Mouse (Mus musculus) stomach, embryonic 16.5 days (tissue): ENCODE data around the gene Entpd3. TPM values are rescaled to one million over a fixed set of nuclear protein-coding genes. Genes with fewer than 3 reads are reported as not detected.

Source experiments
- ATAC-seq: fragments of 200-750 bp; cut with Nextera tagmentation; 2 replicates; pipeline ENCODE4 v1.8.0; 2017; ENCODE audit warnings: moderate number of reproducible peaks, moderate TSS enrichment; ENCODE audit not compliant: insufficient read depth, low FRiP score
- H3K27ac ChIP-seq: fragments of 300-500 bp; sonication (generic); 2 replicates; pipeline ENCODE4 v1.5.1; 2014; ENCODE audit warnings: low read length
- H3K27me3 ChIP-seq: fragments of 300-500 bp; sonication (generic); 2 replicates; pipeline ENCODE4 v1.6.1; 2014; ENCODE audit warnings: low read length, control low read depth, mixed read lengths; ENCODE audit not compliant: control insufficient read depth, insufficient read depth
- H3K36me3 ChIP-seq: fragments of 300-500 bp; sonication (generic); 2 replicates; pipeline ENCODE4 v1.6.1; 2014; ENCODE audit warnings: low read length; ENCODE audit not compliant: control insufficient read depth, insufficient read depth
- H3K4me1 ChIP-seq: fragments of 300-500 bp; sonication (generic); 2 replicates; pipeline ENCODE4 v1.6.1; 2014; ENCODE audit warnings: low read length, control low read depth, mixed read lengths; ENCODE audit not compliant: control insufficient read depth, insufficient read depth
- H3K4me2 ChIP-seq: fragments of 300-500 bp; sonication (generic); 2 replicates; pipeline ENCODE4 v1.6.1; 2014; ENCODE audit warnings: low read depth, low read length, mixed read lengths
- H3K4me3 ChIP-seq: fragments of 300-500 bp; sonication (generic); replicated peaks from 2 replicates; pipeline ENCODE4 v1.5.1; 2014; ENCODE audit warnings: mild to moderate bottlenecking, low read length
- H3K9ac ChIP-seq: fragments of 300-500 bp; sonication (generic); 2 replicates; pipeline ENCODE4 v1.6.1; 2014; ENCODE audit warnings: low read length
- H3K9me3 ChIP-seq: fragments of 300-500 bp; sonication (generic); replicated peaks from 2 replicates; pipeline ENCODE4 v1.6.1; 2016; ENCODE audit warnings: low read length, control low read depth; ENCODE audit not compliant: control insufficient read depth
- WGBS: fragments of 180-500 bp; shearing (Covaris S2); extraction: QIAGEN DNeasy Blood & Tissue Kit; methylation state at CpG from one replicate; pipeline ENCODE4 v1.1.7; 2014; 5-methylcytosine and 5-hydroxymethylcytosine counted together
- polyA plus RNA-seq: library from polyadenylated mRNA; unstranded; fragments of >200 nt; fragmentation: Nextera tagmentation; extraction: Ambion mirVana; gene quantifications from 2 replicates; pipeline ENCODE4 v1.2.1, GENCODE M21; 2015

The Entpd3 gene
- polyA plus RNA-seq: 5.4 and 5.6 TPM in 2 replicates

DNA sequence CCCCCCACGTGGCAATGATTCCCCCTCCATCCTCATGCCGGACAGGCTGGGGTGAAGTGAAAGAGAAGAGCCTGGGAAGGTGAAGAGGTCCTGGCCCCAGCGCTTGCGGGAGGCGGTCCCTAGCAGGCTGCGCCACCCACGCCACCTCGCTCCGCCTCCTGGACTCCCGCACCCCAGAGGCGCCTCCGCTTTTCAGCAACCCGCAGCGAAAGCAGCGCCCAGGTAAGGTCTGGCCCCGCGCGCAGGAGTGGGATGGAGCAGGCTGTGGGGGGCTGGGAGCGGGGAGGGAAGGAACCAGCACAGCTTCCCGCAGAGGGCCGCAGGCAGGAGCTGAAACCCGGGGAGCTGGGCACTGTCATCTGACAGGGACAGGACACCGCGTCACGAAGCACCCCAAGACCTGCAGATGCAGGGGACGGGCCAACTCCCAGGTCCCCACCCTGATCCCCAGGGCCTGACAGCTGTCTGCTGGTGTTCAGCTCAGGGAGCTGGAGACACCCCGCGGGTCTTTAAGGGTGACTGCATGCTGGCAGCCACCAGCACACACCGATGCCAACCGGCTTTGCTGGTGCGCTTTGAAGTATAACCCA is at the start of gene Entpd3:
Gene Entpd3 (plus strand): TSS at position 157 of the 590 bp plus-strand sequence.
- Histone ChIP-seq H3K36me3 (no peaks in the 10 kb centered on the region), H3K9ac (peak within 1 kb of the TSS; percentile 70), H3K4me2 (peak within 1 kb of the TSS; percentile 79), H3K27ac (peak within 1 kb of the TSS; percentile 46; the same call in 1 of the 2 replicates), H3K4me1 (no peaks in the 10 kb centered on the region; the same call in 1 of the 2 replicates), H3K9me3 (no peaks in the 10 kb centered on the region), H3K27me3 (0 out of 2 replicates have a peak, but pooled peaks cover 2% of the 10 kb centered on the region), H3K4me3 (peak within 1 kb of the TSS; percentile 52)
- 1% methylated on average over 31 of the region's 31 CpGs for WGBS
- no peak for ATAC-seq

DNA sequence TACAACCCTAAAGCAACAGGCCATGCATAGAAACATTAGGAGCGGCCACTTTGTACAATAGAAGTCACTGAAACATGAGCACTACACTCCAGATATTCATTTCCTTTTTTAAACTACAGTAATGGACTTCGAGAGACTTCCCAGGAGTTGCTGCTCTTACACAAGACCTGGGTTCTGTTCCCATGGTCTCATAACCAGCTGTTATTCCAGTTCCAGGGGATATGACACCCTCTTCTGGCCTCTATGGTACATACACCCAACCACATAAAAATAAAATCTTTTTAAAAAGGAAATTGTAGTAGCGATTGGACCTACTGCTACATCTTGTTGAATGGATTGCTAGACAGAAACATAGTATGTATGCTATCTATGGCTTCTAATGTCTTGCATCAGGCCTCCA is 48.1 kb upstream of the Entpd3 start:
- no peak overlapping the region; the same call in 1 of the 2 replicates for H3K9ac ChIP-seq
- WGBS: 77% methylated on average over 3 of the region's 3 CpGs

DNA sequence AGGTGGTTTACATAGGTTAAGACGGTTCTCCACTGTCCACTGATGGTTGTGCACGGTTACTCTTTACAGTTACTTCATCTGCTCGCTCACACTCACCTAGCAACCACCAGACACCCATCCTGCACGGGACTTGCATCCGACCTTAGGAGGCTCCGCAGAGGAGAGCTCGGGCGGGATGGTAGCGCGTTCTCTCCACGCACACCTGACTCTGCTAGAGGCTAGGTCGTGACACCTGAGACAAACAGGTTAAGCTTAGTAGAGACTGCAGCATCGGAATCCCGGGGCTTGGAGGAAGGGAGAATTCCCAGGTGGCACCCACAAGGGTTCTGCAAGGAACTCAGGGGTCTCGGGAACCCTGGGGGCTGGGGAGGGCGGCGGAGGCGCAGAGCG is 47.6 kb upstream of the Entpd3 start, which contains the start of gene Eif1b:
Gene Eif1b (plus strand): TSS at position 223 of the 390 bp plus-strand sequence.
- peaks cover 9% of the 10 kb centered on the region for H3K4me1 ChIP-seq
- no peaks in the 10 kb centered on the region for H3K27me3 ChIP-seq
- peak within 1 kb of the TSS; percentile 92 for H3K27ac ChIP-seq
- H3K4me2 ChIP-seq: peak within 1 kb of the TSS; percentile 84
- ATAC-seq: peak; percentile 7
- peak within 1 kb of the TSS; percentile 100 for H3K4me3 ChIP-seq
- H3K36me3 ChIP-seq: peaks cover 17% of the 10 kb centered on the region
- 3% methylated on average over 19 of the region's 19 CpGs for WGBS
- no peaks in the 10 kb centered on the region for H3K9me3 ChIP-seq
- H3K9ac ChIP-seq: peak within 1 kb of the TSS; percentile 99

More for the DNA sequence above, 48.1 kb upstream of the Entpd3 start:
- Histone ChIP-seq H3K36me3 (peaks cover 17% of the 10 kb centered on the region), H3K27ac (no peak overlapping the region), H3K9me3 (no peaks in the 10 kb centered on the region), H3K4me1 (peaks cover 9% of the 10 kb centered on the region), H3K27me3 (no peaks in the 10 kb centered on the region), H3K4me2 (peak overlapping the region; percentile 84), H3K4me3 (peak overlapping the region; percentile 100)
- ATAC-seq: no peak

DNA sequence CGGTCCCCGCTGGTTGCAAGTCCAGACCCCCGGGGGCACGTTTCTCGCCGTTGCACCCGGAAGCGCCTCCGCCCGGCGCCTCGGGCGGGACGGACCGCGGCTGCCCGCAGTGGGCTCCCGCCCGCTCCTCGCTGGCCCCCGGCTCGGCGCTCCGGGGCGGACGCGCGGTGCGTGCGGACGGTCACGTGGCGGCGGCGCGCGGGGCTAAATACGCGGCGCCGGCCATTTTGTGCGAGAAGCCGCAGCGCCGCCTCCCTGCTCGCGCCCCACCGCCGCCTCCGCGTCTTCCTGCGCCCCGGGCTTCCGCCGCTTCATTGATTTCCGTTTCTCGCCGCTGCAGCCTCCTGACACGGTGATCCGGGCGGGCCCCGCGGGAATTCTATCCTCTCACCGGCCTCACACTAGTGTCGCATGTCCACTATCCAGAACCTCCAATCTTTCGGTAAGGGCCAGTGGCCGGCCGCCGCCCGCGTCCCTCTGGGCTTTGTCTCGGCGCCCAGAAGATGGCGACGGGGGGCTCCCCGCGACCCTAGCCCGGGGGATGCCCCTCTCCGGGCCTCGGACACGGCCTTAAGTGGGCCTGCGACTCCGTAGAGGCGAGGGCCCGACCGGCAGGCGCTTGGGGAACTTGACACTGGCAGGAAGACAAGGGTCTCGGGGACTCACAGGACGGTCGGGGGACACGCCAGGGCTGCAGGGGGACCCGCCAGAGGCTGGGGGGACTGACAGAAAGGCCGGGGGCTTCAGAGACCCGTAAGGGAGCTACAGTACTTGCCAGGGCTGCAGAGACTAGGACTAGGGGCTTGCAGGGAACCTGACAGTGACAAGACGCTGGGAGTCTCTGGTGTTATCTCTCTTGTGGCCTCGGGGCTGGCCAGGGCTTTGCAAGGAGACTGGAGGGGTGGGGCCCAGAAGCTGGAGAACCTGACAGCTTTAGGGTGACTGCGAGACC is 46.9 kb upstream of the Entpd3 start:
- ATAC-seq: peak; percentile 87
- peak overlapping the region; percentile 92 for H3K27ac ChIP-seq
- H3K4me3 ChIP-seq: peak overlapping the region; percentile 100
- peak overlapping the region; percentile 84 for H3K4me2 ChIP-seq
- no peaks in the 10 kb centered on the region for H3K27me3 ChIP-seq
- H3K4me1 ChIP-seq: peaks cover 9% of the 10 kb centered on the region
- H3K36me3 ChIP-seq: peaks cover 17% of the 10 kb centered on the region
- peak overlapping the region; percentile 99 for H3K9ac ChIP-seq
- under 1% methylated on average over 82 of the region's 97 CpGs for WGBS
- no peaks in the 10 kb centered on the region for H3K9me3 ChIP-seq

DNA sequence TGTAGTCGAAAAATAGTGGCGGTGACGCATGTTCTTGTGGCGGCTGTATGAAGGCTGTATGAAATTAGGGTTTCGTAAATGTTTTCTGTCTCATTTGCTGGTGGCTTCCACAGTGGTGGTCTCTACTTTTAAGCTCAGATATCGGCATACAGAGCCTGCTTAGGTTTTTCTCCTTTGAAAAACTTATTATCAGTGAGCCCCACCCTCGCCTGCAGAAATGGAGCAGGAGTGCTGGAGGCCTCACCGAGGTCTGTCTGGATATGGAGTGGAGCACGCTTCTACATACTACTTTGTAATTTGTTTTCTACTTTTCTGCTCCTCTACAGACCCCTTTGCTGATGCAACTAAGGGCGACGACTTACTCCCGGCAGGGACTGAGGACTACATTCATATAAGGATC is 45.8 kb upstream of the Entpd3 start:
- Histone ChIP-seq H3K9me3 (no peaks in the 10 kb centered on the region), H3K4me1 (peaks cover 9% of the 10 kb centered on the region), H3K27ac (peak overlapping the region; percentile 51; the same call in 1 of the 2 replicates), H3K36me3 (peaks cover 17% of the 10 kb centered on the region), H3K4me2 (peak overlapping the region; percentile 84), H3K27me3 (no peaks in the 10 kb centered on the region), H3K9ac (peak overlapping the region; percentile 99), H3K4me3 (peak overlapping the region; percentile 100)
- 57% methylated on average over 12 of the region's 12 CpGs for WGBS
- no peak for ATAC-seq

DNA sequence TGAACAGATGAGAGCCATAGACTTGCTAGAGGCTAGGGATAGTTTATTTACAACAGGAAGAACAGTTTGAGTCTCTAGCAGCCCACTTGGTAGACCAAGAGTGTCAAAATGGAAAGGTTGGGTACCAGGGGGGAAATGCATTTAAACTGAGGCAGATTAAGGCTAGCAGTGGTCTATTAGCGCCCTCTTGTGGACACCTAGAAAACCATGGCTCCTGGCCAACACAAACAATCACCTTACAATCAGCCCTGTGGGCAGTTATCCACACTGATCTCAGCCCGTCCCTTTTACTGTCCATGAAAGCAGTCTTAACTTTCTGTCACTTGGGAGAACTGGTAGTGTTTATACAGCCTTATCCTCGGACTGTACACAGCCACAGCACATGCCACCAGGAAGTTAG is 42.9 kb upstream of the Entpd3 start:
- no peak overlapping the region for H3K27ac ChIP-seq
- H3K4me1 ChIP-seq: peaks cover 9% of the 10 kb centered on the region
- peaks cover 17% of the 10 kb centered on the region for H3K36me3 ChIP-seq
- no peak overlapping the region for H3K4me2 ChIP-seq
- 3% methylated on average over 3 of the region's 3 CpGs for WGBS
- H3K4me3 ChIP-seq: no peak overlapping the region
- ATAC-seq: peak; percentile 48; the same call in 1 of the 2 replicates
- no peaks in the 10 kb centered on the region for H3K9me3 ChIP-seq
- H3K27me3 ChIP-seq: no peaks in the 10 kb centered on the region
- no peak overlapping the region for H3K9ac ChIP-seq

DNA sequence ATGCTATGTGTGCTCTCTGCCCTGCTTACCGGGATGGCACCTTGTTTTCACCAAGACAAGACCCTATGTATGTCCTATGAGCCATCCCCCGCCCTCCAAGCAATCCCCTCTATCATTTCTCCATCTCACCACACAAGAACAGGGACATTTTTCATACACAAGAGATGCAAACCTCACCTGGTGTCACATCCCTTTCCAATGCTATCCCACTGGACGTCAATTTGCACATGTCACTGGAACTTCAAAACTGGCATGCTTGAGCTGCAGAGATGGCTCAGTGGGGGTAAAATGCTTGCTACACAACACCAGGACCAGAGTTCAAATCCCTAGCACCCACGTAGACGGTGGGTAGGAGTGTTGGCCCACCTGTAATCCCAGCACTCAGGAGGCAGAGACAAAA is 41.6 kb upstream of the Entpd3 start:
- H3K9ac ChIP-seq: no peak overlapping the region
- peaks cover 17% of the 10 kb centered on the region for H3K36me3 ChIP-seq
- peaks cover 9% of the 10 kb centered on the region for H3K4me1 ChIP-seq
- no peaks in the 10 kb centered on the region for H3K9me3 ChIP-seq
- H3K4me2 ChIP-seq: no peak overlapping the region
- H3K27ac ChIP-seq: no peak overlapping the region
- no peak overlapping the region for H3K4me3 ChIP-seq
- WGBS: 84% methylated on average over 5 of the region's 5 CpGs
- no peaks in the 10 kb centered on the region for H3K27me3 ChIP-seq
- ATAC-seq: no peak

DNA sequence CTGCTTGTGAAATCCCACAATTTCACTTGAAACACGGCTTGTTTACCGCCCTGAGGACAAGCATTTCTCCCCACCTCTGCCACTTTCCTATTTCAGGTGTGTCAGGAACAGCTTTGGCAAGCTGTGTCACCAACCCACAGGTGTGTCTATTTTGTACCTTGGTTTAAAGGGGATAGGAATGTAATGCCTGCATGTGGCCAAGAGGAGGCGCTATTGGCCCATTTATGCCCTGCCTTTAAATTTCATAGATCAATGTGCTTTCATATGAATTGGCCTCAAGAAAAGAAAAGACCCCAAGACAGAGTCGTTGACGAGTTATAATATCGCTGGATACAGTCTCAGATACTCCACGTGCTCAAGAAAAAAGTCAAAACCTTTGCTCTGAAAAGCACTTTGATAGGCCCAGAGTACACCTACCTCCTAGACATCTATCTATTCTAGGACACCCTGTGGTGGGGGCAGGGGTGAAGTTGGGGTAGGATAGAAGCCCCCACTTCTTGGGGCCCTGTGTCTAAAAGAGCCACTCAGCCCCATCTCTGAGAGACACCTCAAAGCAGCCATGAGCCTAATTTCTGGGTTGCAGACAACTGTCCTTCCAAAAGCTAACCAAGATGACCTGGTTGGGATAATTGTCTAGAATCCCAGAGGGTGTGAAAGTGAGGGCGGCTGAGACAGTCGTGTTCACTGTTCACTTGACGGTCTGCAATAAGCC is 38.3 kb upstream of the Entpd3 start:
- no peak overlapping the region for H3K9ac ChIP-seq
- H3K9me3 ChIP-seq: 0 out of 2 replicates have a peak, but pooled peaks cover 1% of the 10 kb centered on the region
- no peak overlapping the region for H3K4me3 ChIP-seq
- 32% methylated on average over 10 of the region's 10 CpGs for WGBS
- no peak overlapping the region for H3K27ac ChIP-seq
- H3K4me1 ChIP-seq: no peaks in the 10 kb centered on the region
- H3K27me3 ChIP-seq: no peaks in the 10 kb centered on the region
- H3K4me2 ChIP-seq: no peak overlapping the region
- no peak for ATAC-seq
- H3K36me3 ChIP-seq: no peaks in the 10 kb centered on the region
